Mouse (Mus musculus) cortical plate, adult 2 months (tissue): ENCODE data around the gene Tlcd2.

ENCODE experiments used
- CTCF ChIP-seq: fragments of 200-500 bp; IDR thresholded peaks from 2 replicates; pipeline ENCODE4 v1.5.1; 2011; ENCODE audit warnings: mild to moderate bottlenecking, control low read depth, low read length; ENCODE audit not compliant: insufficient read depth; ENCODE audit errors: extremely low read depth
- POLR2A ChIP-seq: fragments of 200-500 bp; IDR thresholded peaks from 2 replicates; pipeline ENCODE4 v1.6.1; 2011; ENCODE audit warnings: mild to moderate bottlenecking, low read length, control low read depth; ENCODE audit not compliant: insufficient read depth; ENCODE audit errors: extremely low read depth

GRCm38 (mm10) chr11:75498126-75498525 lies 36.6 kb downstream of the Tlcd2 start:
- no peak for TF ChIP-seq CTCF
- no peak for TF ChIP-seq POLR2A
